Mouse (Mus musculus) right cerebral cortex, postnatal 25 days (tissue): ENCODE measurements around the gene Garem2.
"Not testable (repeated sequence)": the region's sequence is repeated elsewhere in the genome, so short reads cannot be mapped to it uniquely, and the experiment has no call there.

Experiments used
- DNase-seq: peaks from one replicate; pipeline ENCODE4 v3.0.0; 2022

Gene Garem2

GRCm38 (mm10) chr5:30104841-30105667 lies at the start of gene Garem2:
Garem2 (plus strand) TSS chr5:30105161.
- DNase-seq, result no peak

- DNase-seq, result no peak
These were observed 46.7 kb upstream of the Garem2 start for GRCm38 (mm10) chr5:30058216-30058731.

- not testable (repeated sequence) for DNase-seq
These were observed 45.4 kb upstream of the Garem2 start for GRCm38 (mm10) chr5:30059607-30060006.

GRCm38 (mm10) chr5:30067726-30068125 lies 37.2 kb upstream of the Garem2 start:
- no peak for DNase-seq

GRCm38 (mm10) chr5:30071677-30072076 lies 33.3 kb upstream of the Garem2 start:
- no peak for DNase-seq

- DNase-seq, result no peak
These were observed 32.6 kb upstream of the Garem2 start for GRCm38 (mm10) chr5:30072377-30072776.

- DNase-seq, result peak; percentile 66
These were observed 31.8 kb upstream of the Garem2 start, which contains the start of gene Tyms for GRCm38 (mm10) chr5:30072825-30073821. Tyms (minus strand) TSS chr5:30073617.

GRCm38 (mm10) chr5:30092701-30093100 lies 12.3 kb upstream of the Garem2 start:
- no peak for DNase-seq

- DNase-seq, result no peak
These were observed 10.6 kb upstream of the Garem2 start for GRCm38 (mm10) chr5:30094399-30094798.

GRCm38 (mm10) chr5:30095731-30096130 lies 9.2 kb upstream of the Garem2 start:
- no peak for DNase-seq

- no peak for DNase-seq
These were observed 6.7 kb upstream of the Garem2 start for GRCm38 (mm10) chr5:30098260-30098659.

GRCm38 (mm10) chr5:30103340-30103739 lies 1.6 kb upstream of the Garem2 start:
- no peak for DNase-seq

GRCm38 (mm10) chr5:30104339-30104738 lies 622 bp upstream of the Garem2 start:
- DNase-seq, result no peak

GRCm38 (mm10) chr5:30105668-30106300 lies 823 bp downstream of the Garem2 start, which contains the start of gene 3110082J24Rik:
3110082J24Rik (minus strand) TSS chr5:30106086.
- no peak for DNase-seq

GRCm38 (mm10) chr5:30106756-30107155 lies 1.8 kb downstream of the Garem2 start:
- DNase-seq, result no peak

- DNase-seq, result no peak
These were observed 2.2 kb downstream of the Garem2 start for GRCm38 (mm10) chr5:30107186-30107585.

- DNase-seq, result no peak
These were observed 2.7 kb downstream of the Garem2 start for GRCm38 (mm10) chr5:30107611-30108041.

GRCm38 (mm10) chr5:30108233-30108632 lies 3.3 kb downstream of the Garem2 start:
- no peak for DNase-seq

GRCm38 (mm10) chr5:30109899-30110298 lies 4.9 kb downstream of the Garem2 start:
- DNase-seq, result no peak

GRCm38 (mm10) chr5:30110371-30111060 lies 5.6 kb downstream of the Garem2 start:
- no peak for DNase-seq

- DNase-seq, result no peak
These were observed 6.2 kb downstream of the Garem2 start for GRCm38 (mm10) chr5:30111126-30111525.

- DNase-seq, result no peak
These were observed 6.8 kb downstream of the Garem2 start for GRCm38 (mm10) chr5:30111771-30112170.
